Mouse (Mus musculus) lung, postnatal 10 days (tissue): ENCODE results near the gene Kcnip1.

Experiments
- DNase-seq: peaks from one replicate; pipeline ENCODE4 v3.0.0; 2021

Gene Kcnip1

DNA sequence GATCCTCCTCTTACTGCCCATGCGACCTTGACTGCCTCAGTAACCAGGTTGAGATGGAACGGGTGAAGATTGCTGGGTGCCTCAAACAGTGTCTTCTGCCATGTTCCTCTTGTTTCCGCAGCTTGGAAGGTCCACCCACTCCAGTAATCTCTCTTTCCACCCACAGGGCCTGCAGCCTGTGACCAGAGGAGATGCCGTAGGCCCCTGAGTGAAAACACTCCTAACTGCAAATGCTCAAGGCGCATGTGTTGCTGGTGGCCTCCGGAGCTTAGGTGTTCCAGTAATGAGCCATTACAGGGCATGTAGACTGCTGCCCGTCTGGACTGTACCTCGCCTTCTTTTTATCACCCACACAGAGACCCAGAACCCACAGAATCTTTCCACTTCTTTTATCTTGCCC lies 55.3 kb downstream of the Kcnip1 start:
- no peak for DNase-seq

DNA sequence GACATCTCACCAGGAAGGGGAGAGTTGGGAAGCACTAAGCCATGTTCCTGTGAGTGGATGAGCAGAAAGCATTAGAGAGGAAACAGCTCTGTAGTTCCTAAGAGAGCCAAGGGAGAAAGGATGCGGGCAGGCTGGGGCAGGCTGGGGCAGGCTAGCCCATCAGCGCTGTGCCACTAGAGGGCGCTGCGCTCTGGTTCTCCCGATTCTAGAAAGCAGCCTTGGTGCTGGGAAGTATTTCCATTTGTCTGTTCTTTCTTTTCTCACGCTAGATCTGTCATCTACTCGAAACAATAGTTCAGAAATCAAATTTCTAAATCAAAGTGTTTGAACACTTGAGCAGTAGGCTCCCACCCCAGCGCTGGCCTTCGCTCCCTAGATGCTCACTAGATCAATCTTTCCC lies 58.7 kb downstream of the Kcnip1 start:
- no peak for DNase-seq

DNA sequence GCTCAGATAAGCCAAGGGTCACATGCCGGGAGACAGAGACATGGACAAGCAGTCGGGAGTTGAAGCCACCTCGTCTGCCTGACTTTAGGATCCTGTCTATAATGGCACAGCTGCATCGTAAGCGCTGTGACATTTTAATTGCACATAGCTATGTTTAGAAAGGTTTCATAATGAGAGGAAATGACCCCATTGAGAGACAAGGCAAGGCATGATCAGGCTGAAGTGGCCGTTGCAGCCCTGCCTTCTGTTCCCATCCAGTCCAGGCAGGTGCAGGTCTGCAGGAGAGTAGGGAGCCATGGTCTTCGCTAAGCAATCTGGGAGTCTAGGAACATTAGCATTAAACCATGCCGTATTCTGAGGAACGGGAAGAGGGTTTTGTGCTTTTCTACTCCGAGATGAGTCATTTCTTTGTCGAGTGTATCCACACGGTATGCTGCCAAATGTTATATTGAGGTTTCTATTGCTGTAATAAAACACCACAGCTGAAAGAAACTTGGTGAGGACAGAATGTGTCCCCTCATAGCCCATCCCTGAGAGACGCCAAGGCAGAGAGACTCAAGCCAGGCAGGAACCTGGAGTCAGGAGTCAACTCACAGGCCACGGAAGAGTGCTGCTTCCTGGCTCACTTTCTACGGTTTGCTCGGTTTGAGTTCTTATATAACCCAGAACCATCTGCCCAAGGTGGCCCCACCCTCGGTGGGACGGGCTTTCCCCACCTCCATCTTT lies 60.4 kb downstream of the Kcnip1 start:
- no peak for DNase-seq

DNA sequence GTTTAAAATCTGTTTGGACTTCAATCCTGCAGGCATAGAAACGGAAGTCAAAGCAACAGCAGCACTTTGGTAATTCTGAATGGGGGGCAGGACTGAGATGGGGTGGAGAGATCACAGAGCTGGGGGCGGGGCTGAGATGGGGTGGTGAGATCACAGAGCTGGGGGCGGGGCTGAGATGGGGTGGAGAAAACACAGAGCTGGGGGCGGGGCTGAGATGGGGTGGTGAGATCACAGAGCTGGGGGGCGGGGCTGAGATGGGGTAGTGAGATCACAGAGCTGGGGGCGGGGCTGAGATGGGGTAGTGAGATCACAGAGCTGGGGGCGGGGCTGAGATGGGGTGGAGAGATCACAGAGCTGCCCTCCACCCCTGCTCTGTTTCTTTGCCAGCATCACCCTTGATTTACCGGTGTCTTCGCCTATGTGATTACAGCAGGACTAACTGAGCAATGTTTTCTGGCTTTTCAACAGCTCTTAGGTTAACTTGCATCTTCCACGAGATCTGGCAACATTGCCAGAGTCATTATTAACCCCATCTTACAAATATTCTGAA lies 61.0 kb downstream of the Kcnip1 start:
- DNase-seq = peak; percentile 58

DNA sequence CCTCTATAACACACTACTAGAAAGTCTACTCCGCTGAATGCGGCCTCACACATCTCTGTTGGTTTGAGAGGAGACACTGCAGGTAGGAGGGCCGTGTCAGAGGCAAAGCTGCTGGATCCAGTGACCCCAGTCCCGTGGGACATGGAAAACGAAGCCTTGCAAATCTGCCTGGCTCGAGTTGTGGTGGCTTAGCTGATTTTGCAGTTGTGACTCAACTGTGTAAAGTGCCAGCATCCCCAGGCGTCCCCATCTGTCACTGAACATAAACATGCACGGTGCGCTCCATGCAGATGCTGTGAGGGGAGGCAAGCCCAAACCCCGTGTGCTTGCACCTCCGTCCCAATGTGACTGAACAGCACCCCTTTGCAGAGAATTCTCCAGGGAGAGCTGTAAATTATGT lies 63.5 kb downstream of the Kcnip1 start:
- no peak for DNase-seq

DNA sequence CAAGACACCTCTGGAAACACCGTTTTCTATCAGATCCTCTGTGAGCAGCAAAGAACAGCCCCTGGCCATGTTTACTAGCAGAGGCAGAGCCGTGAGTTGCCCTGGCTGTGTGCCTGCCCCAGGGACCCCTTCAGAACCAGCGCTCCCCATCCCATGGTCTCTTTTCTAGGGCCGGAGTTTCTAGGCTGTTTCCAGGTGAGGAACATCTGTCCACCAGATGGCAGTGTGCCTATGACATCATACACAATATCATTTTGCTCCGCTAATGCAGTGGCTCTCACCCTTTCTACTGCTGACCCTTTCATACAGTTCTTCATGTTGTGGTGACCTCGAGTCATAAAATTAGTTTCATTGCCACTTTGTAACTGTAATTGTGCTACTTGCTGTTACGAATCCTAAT lies 64.3 kb downstream of the Kcnip1 start:
- DNase-seq = peak; percentile 56

DNA sequence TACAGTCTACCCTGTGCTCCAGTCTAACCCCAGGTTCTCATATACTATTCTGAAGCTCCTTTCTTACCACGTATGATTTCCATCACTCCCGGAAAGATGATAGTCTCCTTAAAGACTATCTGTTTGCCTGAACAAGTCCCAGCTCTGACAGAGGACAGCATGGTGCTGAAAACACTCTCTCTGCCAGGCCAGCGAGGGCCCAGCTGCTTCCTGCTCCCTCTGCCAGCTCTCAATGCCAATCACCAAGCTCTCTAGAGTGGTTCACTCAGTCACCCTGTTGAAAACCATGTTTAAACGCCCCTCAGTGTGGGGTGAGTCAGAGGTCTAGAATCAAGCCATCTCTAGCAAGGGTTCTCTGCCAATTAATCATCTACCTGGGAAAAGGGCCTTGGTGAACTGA lies 65.1 kb downstream of the Kcnip1 start:
- peak; percentile 24 for DNase-seq

DNA sequence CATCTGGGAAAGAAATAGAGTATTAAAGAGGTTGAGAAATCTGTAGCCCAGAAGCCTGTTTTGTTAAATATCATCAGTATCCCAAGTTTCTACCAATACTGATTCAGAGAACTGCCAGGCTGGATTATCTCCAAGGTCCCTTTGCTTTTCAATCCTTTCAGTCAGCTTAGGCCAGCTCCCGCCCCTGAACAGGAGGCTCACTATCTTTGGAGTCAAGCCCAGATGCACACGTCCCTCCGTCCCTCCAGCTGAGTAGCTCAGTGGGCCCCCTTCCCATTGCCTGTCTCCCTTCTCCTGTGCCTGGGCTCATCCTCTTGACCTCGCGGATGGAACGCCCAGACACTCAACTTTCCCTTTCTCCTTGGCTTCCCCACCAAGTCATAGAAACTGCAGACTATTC lies 65.6 kb downstream of the Kcnip1 start:
- DNase-seq = no peak

DNA sequence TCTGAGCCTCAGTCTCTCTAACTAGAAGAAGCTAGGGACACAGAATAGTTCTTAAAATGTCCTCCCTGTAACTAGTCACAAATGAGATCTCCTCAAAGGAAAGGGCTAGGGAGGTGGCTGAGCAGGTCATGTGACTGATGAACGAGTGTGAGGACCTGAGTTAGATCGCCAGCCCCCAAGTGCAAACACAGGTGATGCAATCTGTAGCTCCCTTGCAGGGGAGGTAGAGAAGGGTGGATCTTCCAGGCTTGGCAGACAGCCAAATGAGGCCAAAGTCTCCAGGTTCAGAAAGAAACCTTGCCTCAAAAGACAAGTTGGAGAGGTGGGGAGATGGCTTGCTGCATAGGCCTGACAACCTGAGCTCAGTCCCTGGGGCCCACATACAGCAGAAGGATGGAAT lies 66.4 kb downstream of the Kcnip1 start:
- no peak for DNase-seq

DNA sequence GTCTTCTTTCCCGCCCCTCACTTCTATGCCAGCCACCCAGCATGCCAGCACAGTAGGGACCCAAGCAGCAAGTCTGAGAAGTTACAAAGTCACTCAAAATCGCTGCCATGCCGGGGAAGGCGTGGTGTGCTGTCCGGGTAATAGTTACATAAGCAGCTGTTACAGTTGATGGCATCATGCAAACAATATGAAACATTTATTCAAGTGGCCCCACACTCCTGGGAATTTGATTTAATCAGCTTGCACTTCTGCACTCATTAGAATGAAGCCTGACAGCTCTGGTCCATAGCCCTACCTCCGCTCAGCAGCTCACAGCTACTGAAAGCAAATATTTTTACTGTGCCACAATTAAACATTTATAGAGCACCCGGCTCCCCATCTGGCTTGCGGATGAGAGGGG lies 67.2 kb downstream of the Kcnip1 start:
- no peak for DNase-seq

DNA sequence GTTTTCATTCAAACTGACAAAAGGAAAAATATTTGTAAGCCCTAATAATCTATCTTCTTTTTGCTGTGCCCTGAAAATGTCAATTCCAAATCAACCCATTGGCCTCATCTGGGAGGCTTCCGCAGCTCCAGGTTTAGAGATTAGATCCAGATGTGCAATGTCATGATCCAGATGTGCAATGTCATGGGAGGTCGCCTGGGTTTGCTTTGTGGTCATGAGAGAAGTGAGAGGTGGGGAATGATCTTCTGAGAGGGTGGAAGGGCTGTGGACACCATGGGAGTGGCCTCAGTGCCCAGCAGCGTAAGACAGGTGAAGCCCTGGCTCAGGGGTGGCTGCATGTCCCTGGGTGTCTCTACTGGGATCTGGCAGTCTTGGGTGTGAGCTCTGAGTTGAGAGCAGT lies 69.9 kb downstream of the Kcnip1 start:
- no peak for DNase-seq

DNA sequence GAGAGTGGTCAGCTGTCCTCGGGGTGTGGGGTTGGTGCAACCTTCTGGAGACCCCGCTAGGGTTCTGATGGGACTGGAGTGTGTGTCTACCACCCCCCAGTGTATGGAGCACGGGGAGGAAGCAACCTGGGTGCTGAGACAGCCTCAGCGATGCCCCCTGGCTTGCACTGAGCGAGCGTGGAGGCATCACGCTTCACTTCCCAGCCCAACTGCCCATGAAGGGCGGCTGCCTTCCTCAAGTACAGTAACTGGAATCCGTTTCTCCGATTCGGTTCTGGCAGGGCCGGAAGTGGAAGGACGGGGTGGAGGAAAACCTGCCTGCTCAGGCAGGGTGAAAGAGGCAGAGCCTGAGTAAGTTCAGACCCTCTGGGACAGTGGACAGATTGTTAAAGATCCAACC lies 71.5 kb downstream of the Kcnip1 start:
- no peak for DNase-seq

DNA sequence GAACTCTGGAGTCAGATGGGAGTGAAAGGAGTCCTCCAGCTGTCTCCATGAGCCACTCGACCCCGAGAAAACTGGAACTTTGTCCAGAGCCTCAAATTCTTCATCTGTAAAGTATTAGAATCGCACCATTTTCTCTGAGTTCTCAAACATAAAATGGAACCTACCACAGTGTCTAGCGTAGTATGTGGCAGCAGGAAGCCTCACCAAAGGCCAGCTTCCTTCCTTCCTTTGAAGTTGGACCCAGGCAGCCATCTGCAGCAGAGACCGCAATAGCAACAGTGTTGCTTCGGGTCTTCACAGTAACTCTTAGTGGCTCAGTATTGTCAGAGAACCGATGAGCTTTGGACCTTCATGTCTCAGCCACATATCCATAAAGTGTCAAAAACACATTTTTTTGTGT lies 73.1 kb downstream of the Kcnip1 start:
- no peak for DNase-seq

DNA sequence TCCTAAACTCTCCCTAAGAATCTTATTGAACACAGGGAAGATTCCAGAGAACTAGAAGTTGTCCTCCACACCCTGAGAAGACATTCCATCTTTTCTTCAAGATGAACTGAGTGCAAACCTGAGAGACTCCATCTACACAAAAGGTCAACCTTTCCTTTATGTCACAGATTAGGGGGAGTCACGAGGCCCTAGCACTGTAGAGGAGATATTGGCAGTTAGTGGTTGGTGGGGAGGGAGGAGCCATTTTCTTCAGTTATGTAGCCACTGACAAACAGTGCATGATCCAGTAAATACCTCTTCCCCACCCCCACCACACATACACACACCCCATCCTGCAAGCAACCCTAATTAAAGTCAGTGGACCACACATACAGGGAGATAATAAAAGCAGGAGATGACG lies 74.5 kb downstream of the Kcnip1 start:
- no peak for DNase-seq

DNA sequence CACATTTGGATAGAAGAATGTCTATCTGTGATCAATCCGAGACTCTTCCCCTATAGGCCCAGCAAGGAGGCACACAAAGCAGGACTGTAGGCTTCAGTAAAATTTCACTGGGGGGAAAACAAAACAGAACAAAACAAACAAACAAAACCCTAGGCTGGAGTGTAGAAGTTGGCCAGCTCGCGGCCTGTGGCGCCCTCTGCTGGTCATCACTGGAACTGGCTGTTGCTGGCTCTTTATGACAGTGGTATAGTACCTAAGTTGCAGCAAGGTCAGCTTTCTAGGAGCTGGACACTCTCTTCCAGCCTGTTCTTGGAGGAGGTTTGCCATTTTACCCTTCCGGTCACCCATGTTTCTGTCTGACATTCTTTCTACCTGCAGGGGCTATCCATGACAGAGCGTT lies 75.4 kb downstream of the Kcnip1 start:
- DNase-seq = peak; percentile 72

DNA sequence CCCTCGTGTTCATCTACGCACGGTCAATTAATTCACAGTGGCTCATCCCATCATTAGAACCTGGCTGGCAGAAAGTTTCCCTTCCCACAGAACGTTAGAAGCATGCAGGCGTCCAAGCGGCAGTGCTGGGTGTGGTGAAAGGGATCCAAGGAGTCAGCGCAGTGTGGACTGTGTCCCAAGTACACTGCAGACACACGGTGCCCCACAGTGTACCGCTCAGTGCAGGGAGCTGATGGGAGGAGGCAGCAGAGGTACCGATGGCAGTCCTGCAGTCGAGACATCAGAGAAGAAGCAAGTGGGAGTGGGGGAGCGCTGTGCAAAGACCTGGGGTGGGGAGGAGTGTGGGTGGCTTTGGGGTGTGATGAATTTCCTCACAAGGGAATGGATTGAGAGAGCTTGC lies 78.7 kb downstream of the Kcnip1 start:
- no peak for DNase-seq

DNA sequence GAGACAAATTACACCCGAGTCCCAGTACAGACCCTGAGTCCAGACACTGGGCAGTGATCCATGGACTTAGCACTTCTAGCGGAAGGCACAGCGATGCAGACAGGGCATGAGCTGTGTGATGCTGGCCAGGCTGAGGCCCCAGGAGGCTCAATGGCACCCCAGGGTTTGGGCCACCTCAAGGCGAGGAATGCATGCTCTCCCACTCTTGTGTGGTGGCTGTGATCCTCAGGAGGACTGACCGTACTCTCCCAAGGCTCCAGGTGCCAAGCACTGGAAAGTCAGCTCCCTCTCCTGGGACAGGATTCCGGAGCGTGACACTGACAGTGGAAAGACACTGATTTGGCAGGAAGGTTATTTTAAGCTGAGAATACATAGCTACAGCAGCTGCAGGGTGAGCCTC lies 79.9 kb downstream of the Kcnip1 start:
- DNase-seq = no peak

DNA sequence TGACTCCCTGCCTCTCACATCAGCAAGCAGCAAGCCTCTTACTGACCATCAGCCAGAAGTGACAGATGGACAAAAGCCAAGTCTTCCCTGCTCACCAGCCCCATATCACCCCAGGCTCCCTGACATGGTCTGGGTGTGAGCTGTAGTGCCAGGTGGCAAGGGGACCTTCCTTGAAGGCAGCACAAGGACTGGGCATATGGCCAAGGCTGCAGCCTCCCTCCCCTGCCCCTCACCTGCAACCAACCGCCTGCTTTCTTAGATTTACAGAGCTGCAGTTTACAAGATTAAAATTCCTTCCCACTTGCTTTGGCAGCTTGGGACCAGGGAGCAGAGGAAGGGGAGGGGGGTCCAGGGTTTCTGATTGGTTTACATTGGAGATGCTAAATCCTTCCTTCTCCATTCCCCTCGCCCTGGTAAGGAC lies 80.8 kb downstream of the Kcnip1 start:
- DNase-seq = peak; percentile 13

DNA sequence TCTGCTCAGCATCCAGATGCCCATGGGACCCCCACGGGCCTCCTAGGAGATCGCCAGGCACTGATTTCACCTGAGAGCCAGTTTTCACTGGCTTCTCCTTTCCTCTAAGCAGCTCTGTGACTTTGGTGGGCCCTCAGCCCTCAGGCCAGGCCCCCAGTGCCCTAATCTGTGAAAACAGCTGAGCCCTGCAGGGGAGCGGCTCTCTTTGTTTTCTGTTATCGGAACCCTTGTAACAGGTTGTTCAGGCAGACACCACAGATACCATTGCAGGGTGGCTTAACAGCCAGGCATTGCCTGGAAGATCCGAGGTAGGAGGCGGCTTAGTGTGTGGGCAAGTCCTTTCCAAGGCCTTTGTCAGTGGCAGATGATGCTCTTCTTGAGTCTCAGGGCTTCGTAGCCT lies 82.0 kb downstream of the Kcnip1 start:
- no peak for DNase-seq

DNA sequence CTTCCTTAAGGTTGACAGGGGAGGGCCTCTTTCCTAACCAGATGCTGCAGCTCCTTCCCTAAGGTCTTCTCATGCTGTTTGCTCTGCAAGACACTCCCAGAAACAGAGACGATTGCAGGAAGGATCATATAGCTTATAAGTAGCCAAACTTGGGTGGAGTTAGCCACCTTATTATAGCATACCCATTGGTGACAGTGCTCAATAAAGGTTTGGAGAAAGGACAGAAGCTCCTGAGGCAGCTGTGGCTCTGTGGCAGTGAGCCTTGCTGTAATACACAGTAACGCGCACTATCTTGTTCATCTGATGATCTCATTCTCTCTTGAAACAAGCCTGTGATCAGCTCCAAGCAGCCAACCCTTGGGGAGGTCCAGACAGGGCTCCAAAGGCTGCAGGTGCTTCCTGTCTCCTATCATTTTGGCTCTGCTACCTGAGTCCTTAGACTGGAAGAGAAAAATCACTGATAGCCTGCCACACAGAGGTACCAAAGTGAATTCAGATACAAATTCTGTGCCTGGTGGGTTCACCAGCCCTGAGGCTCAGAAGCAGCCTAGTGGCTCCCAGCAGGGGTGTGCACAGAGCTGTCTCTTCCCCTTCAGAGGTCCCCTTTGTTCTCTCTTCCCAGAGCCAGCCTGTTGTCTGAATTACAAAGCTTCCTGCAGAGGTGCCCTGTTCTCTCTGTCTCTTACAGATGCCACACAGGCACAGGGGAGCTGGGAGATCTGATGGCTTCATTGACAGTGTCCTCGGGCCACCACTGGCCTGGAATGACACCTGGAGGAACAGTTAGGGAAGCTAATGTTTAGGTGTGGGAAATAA lies 84.4 kb downstream of the Kcnip1 start:
- no peak for DNase-seq

DNA sequence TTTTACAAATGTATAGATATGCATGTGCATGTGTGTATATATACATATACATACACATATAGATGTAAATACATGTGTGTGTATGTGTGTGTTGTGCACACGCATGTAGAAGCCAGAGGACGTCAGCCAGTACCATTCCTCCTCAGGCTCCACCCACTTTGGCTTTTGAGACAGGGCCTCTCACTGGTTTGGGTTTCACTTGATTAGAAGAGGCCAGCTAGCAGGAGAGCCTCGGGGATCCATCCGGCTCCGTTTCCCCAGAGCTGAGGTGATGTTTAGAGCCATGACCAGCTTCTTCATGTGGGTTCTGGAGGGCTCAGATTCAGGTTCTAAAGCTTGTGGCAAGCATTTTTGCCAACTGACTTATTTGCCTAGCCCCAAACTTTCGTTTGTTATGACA lies 89.5 kb downstream of the Kcnip1 start:
- DNase-seq = no peak

DNA sequence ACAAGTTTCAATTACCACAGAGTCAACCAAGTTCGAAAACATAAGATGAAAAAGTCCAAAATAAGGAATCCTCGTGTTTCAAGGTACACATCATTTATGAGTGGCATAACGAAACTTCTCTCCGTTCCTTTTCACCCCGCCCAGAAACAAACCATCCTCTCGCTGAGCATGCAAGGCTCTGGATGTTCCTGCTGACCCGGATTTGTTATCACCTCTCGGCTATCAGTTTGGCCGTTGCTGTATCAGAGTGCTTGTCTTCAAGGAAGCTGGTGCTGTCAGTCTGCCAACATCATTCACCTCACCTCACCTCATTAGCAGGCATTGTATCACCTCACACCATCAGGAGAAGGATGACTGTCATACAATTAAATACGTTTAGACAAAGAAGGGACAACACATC lies 90.6 kb downstream of the Kcnip1 start:
- no peak for DNase-seq

DNA sequence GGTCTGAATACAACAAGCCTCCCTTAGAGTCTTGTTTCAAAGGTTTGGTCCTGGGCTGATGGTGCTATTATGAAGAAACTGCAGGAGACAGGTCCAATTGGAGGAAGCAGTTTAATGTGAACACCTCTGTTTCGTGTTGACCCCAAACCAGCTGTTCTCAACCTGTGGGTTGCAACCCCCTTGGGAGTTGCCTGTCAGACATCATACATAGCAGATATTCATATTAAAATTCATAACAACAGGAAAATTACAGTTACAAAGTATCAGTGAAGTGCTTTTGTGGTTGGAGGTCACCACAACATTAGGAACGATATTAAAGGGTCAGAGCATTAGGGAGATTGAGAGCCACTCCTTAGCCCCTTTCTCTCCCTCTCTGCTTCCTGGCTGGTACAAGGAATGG lies 91.2 kb downstream of the Kcnip1 start:
- DNase-seq = no peak

DNA sequence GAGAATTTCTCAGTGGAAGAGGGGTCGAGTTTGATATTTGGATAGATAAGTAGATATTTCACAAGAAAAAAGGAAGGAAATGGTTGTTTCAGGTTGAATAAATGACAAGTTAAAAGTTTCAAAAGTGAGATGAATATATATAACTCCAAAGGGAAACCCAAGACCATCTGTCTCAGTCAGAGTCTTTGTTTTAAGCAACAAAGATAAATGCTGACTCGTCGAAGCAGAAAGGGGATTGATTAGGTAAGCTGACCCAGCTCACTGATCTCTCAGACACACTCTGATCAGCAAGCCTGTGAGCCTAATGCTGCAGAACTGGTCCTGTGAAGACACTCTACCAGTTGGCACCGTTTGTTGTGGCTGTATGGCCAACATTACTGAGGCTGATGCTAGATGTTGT lies 101.9 kb downstream of the Kcnip1 start:
- DNase-seq = no peak
